Mouse (Mus musculus): ENCODE measurements around the gene Cobl.
A peak's percentile ranks its signal among the peaks of the same experiment; 100 is the strongest.

Gene Cobl

DNA sequence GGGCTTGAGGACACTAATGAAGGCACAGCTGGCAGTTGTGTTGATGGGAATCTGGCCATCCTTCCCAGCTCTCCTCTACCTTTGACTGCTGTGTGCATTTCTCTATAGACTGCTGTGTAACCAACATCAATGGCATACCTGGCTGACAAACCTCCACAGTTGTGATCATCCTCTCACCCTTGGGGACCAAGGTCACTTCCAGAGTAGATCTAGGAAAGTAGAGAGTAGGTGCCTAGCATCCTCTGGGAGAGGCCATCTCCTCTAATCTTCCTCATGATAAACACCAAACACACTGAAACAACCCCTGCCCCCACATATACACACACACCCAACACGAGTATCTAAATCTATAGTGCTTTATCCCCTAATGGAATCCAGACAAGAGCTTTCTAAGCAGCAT is 70.1 kb downstream of the Cobl start:
- no peak for DNase-seq (ENCODE audit: inconsistent age in 2 of 2, low spot score in 1 of 2)

DNA sequence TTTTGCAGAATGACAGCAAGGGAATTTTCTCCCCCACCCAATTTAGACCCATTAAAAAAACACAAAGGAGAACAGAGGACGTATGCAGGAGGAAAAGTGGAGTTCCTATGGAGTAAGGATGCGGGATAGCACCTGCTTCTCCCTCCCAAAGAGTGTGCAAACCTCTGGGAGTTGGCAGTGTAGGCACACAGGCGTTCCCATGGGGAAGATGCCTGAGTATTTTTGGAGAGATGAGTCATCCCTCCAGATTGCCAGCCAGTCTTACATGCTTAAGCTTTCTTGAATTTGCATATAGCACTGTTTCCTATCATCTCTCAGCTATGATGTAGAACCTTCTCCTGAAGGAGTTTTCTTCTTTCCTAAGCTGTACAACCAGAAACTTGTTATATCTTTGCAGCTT is 70.6 kb downstream of the Cobl start:
- DNase-seq (ENCODE audit: inconsistent age in 2 of 2, low spot score in 1 of 2) = peak in 1 of 2 experiments; percentile 31

DNA sequence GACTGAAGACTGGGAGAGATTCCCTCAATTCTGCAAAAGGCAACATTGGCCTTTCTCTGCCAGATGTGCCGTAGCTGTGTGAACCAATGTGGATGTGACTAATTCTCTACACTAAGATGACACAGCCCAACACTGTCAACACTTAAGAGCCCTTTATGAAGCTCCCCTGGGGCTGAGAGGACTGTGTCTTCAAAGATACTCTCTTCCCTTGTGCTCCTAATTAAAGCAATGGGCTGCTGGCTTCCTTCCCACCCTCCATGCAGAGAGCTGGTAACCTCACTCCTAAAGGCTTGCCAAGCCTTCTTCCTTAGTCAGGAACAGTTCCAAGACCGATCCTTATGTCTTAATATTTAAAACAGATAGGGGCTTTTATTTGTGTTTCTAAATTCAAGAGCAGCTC is 79.9 kb downstream of the Cobl start:
- DNase-seq (ENCODE audit: inconsistent age in 2 of 2, low spot score in 1 of 2) = no peak

DNA sequence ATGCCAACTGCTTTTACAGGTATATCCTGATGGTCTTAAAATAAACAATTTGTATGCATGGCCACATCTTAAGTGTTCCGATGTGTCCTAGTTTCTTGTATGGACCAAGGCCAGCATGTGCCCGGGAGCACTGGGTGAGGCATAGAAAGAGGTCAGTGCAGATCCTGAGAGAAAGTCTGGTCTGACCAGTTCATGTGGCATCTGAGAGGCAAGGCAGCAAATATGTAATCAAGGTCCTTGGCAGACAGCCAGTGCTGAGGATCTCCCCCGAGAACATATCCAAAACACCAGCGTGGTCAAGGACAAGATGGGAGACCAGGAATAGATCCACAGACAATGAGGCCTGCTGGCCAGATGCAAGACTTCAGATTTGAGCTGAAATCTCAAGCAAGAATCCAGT is 81.8 kb downstream of the Cobl start:
- peak in 1 of 2 experiments; percentile 20 for DNase-seq (ENCODE audit: inconsistent age in 2 of 2, low spot score in 1 of 2)

DNA sequence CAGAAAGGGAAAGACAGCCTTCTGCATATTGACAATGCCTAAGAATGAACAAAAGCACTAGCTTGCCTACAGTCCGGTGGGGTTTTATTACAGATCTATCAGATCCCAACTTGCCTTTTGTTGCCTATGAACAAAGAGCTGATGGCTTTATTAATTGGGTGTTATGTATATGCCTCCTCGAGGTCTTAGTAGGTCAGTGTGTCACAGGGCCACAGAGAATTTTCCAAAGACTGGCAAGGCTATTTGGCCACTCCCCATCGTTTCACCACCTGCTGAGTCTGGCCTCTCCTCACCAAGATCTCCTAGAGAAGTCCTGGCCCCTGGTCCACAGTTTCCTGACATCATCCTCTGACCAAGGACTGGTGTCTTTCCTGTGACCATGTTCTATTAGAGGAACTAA is 83.7 kb downstream of the Cobl start:
- DNase-seq (ENCODE audit: inconsistent age in 2 of 2, low spot score in 1 of 2) = no peak

DNA sequence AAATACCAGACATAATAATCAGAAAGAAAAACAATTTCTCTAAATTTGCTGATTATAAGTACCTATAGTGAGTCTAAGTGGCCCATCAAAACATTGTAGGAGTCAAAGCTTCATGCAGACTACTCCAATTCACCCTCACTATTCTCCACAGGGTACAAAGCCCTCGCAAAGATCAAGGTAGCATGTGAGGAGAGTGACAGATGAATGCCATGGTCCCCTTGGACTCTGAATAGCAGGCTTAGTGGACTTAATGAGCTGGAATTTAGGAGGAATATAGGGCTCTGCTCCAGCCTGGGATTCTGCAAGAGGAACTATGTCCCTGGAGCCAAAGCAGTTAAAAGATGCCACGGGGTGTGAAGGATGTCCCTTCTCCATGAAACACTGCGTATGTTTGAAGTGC is 88.1 kb downstream of the Cobl start:
- DNase-seq (ENCODE audit: inconsistent age in 2 of 2, low spot score in 1 of 2) = no peak

DNA sequence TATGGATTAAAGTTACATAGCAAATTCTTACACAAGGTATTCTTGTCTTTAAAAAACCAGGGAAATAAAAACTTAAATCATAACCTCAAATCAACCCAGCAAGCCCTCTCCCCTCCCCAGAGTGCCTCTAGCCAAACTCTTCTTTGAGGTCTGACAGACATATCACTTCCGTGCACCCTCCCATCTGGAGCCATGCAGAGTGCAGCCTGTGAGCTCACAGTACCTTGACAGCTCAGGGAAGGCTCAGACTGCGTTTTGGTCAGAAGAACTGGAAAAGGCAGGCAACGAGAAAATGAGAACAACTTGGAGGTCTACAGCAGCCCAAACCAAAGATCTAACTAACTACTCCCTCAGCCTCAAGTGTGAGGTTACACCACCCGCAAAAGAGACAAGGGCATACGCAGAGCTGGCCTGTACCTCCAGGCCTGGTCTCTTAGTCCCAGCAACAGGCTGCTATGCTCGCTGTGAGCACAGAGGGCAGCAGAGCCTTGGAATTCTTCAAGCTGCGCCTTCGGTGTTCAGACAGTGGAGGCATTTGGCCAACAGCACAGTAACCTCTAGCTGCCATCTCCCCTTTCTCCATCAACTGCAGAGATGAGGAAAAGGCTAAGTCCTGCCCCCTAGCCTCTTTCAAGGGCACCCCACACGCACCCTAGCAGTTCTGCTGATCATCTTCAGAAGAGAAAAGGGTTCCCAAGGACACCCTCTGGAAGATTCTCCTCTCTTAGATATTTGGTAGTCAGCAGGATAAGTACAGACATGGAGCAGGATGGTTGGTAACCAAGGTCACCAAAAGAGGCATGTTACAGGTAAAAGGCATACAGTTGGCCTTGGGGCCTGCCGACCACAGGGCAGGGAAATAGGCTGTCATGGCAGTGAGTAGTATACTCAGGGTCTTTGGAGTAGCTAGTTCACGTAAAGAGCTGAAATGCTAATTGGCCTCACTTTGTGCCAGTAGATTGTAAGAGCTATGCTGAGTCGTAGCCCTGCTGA is 91.4 kb downstream of the Cobl start:
- DNase-seq (ENCODE audit: inconsistent age in 2 of 2, low spot score in 1 of 2) = peak; percentile 66 to 91

DNA sequence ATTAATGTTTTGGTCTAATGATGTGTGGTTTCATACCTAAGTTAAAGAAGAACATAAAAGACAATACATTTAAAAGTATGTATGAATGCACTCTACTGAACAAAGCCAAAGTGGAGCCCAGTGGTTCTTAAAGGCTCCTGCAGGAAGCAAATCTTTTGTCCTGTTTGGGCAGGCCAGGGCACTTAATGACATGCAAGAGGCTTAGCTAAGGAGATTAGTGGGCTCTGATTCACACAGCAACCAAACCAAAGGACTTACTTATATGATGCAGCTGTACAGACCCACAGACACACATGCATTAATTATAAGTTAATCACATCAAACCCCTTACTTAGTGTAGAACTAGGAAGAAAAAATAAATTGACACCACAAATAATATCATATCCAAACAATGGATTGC is 93.8 kb downstream of the Cobl start:
- no peak for DNase-seq (ENCODE audit: inconsistent age in 2 of 2, low spot score in 1 of 2)

DNA sequence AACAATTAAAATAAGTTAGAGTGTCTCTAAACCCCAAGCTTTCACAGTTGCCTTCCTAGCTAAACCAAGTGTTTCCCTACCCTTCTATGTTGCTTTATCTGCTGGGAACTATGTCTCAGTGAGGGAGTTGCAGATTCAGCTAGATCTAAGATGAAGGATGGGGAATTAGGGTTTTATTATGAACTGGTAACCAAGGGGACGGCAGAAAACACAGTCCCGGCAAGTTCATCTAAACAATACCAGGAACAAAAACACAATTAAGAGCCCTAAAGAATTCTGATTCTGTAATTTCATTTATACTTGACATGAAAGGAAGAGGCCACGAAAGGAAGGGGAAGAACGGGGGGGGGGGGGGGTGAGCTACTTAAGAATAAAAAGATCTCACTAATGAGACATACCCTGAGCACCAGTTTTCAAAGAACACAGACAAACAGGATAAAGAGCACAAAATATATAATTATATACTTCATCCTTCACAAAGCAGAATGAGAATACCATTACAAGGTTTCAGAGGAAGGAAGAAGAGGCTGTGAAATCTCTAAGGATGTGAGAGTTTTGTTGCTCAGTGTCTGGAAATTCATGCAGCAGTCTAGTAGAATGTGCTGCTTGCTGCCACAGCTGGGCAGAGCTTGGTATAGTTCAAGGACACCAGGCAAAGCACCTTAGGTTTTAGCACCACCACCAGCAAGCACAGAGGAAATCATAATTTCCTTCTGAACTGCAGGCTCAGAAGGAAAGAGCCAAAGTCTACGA is 97.2 kb downstream of the Cobl start:
- no peak for DNase-seq (ENCODE audit: inconsistent age in 2 of 2, low spot score in 1 of 2)

DNA sequence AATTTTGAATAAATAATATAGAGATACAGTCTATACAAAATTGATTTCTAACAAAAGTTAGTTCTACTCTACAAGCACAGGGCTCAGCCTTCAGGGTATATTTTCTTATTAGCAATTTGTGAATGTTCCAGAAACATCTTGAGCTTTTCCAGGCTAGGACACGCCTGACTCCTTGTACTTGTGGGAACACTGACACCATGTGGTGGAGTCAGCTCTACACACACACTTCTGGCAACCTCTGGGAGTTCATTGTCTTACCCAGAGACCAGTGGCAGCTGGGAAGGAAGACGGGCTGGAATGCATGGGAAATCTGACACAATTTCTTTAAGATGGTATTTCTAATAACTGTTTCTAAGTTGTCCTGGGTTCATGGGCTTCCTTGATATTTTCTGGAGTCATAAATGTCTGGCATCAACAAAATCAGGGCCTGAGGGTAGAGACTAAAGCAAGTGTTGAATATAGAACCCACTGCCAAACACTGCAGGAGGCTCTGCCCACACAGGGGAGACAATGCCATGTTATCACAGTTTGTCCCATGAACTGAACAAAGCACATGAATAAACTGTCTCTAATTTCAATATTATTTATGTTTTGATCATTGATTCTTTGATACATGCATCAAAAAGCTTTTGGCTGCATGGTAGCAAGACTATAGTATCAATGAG is 105.3 kb downstream of the Cobl start:
- peak; percentile 43 to 79 for DNase-seq (ENCODE audit: inconsistent age in 2 of 2, low spot score in 1 of 2)

DNA sequence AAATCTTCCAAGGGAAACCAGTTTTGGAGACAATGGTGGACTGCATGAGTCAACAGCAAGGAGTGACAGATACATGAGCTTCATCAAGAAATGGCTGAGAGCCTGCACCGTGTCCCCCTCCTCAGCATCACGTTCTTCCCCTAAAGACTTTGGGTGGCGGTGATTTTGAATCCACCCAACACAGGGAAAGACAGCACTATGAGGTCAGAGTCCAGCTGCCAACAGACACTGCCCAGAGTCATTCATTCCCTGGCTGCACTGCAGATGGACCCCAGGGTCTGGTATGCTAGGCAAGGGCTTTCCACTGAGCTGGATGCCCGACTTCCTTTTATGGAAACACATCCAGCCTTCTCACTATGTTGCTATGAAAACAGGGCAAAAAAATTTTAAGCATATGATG is 106.2 kb downstream of the Cobl start:
- no peak for DNase-seq (ENCODE audit: inconsistent age in 2 of 2, low spot score in 1 of 2)

DNA sequence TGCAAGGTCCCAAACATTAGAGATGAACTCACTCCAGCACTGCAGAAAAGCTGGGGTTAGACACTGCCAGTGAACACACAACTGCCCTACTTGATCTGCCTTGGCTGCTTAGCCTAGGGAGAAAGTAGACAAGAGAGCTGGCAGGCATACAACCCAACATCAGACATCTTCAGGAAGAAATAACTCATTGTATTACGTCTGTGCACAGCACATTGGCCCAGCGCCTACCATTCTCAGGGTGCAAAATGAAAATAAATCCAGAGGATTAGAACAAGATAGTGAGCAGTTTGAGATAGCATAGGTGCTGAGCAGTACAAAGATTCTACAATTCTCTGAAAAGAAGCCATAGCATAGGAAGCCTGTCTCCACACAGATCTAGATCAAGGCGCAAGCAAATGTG is 109.1 kb downstream of the Cobl start:
- DNase-seq (ENCODE audit: inconsistent age in 2 of 2, low spot score in 1 of 2) = peak; percentile 52 to 80

DNA sequence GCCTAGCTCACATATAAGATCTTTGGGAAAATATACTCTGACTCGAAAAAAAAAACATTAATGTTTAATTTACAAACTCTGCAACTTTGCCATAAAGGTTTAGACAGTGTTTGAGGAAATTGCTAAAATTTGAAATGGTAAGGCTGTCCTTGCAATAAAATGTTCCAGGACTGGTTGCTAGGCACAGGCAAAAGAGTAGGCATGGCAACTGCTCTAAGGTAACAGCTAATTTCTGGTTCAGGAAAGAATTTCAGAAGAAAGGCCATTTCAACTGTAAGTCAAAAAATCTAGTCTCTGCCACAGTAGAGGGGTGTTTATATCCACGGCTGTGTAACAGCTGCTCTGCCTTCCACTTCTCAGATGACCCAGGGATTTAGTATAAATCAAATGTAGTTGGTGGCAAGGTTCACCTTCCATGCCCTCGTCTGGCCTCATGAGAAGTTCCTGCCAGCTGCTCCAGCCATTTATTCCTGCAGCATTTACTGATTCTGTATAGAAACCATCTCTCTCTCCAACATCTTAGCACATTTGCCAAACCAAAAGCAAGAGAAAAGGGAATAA is 113.7 kb downstream of the Cobl start:
- DNase-seq (ENCODE audit: inconsistent age in 2 of 2, low spot score in 1 of 2) = no peak

DNA sequence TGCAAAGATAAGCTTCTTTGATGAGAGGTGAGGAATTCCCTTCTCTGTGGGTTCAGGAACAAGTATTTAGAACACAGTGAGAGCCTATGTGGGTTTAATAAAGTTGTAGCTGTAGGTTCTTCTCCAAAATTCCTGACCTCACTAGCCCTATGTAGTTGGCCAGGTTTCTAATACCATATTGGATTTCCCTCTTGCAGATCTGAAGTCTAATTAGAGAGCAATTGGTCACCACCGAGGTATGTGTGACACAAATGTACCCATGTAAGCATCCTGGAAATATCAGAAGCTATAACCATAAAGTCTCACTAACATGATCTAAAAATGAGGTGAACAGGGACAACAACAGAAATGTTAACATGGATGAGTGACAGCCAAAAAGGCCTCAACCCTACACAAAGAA is 114.7 kb downstream of the Cobl start:
- no peak for DNase-seq (ENCODE audit: inconsistent age in 2 of 2, low spot score in 1 of 2)

DNA sequence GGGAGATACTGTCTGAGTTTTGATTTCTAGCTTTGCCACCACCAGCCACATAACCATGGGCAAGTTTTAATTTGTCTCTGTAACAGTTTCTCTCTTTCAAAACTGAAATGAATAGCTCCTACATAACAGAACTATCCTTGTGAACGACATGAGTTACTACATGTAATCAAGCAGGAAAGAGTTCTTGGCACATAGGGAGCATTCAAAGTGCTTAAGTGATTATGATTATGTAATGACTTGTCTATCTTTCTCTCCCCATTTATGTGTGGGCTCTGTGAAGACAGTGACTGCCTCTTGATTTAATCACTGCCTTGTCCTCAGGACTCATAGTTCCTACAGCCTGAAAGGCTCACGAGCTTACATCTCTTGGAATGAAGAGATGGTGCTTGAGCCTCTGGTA is 118.3 kb downstream of the Cobl start:
- DNase-seq (ENCODE audit: inconsistent age in 2 of 2, low spot score in 1 of 2) = no peak

DNA sequence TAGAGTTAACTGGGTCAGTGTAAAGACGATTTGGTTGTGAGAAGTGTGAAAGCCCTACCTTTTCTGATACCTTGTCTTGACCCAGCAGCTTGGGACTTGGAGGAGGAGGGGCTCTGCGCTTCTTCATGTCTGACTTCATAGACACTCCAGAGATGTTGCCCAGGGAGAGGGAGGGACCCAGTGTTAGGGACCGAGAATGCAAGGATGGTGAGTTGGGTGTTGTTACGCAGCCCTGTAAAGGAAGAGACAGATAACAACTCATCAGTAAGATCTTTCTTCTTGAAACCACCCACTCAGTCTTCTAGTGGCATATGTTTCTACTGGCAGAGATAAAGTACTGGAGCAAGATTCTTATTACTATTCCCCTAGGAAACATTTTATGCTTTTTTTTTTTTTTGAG is 121.1 kb downstream of the Cobl start:
- no peak for DNase-seq (ENCODE audit: inconsistent age in 2 of 2, low spot score in 1 of 2)

DNA sequence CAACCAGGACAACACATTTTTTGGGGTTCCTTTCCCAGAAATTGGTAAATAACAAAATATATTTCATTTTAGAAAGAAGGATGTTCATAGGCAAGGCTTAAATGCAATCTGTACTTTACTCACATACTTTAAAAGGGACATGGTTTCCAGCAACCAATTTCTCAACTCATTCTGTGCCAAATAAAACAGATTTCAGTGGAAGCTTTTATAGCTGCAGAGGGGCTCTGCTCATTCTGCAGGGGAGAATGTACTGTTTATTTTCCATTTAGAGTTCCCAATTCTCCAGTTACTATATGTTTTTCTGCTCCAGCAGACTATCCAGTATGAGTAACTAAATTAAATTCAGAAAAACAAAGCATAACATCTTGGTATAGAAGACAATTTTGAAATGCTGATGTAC is 124.1 kb downstream of the Cobl start:
- DNase-seq (ENCODE audit: inconsistent age in 2 of 2, low spot score in 1 of 2) = no peak

DNA sequence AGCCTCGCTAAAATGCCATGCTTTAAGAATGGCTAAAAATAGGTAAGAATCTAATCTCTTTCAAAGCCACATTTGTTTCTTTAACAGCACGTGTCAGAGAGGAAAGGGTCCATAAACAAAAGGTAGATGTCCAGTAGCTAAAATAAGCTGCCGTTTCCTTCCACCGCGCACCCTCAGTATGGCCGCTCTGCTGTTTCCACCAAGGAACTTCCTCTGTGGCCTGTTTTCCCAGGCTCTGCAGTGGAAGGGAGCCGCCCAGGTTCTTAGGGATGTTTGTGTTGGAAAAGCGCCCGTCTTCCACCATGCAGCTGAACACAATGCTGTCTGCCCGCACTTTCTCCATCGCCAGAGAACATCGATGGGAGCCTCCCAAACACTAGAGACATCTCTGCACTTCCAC is 128.6 kb downstream of the Cobl start:
- peak; percentile 64 to 76 for DNase-seq (ENCODE audit: inconsistent age in 2 of 2, low spot score in 1 of 2)

DNA sequence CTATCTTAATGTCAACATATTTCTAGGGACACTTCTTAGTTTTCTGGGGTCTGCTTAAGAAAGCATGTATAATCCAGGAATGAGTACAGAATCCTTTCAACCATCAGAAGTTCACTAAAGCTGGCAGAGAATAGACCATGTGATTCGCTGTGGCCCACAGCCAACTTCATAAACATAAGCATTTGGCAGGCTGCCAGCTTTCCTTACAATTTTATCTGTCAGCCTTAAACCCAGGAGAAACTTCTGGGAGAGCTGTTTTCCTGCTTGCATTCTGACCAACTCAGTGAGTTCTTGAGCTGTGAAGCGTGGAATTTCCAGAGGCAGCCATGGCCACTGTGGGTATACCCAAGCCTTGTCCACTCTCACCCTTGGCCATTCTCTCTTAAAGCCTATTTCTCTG is 132.8 kb downstream of the Cobl start:
- no peak for DNase-seq (ENCODE audit: inconsistent age in 2 of 2, low spot score in 1 of 2)

DNA sequence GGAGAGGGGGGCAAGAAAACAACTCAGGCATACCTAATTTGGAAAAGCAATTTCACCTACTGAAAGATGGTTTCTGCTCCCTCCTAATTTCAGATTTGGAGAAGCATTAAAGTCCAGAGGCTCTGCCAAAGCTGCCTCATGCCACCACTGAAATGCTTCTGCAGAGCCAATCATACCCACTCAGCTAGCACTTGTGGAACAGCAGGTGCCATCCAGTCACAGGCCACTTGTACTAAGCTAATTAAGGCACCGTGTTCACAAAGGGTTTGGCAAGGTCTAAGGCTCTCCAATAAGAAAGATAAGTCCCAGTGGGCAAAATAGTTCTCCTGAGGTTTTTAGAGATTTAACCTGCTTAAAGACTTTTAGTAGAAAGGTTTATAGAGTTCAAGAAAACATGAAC is 143.3 kb downstream of the Cobl start:
- no peak for DNase-seq (ENCODE audit: inconsistent age in 2 of 2, low spot score in 1 of 2)

DNA sequence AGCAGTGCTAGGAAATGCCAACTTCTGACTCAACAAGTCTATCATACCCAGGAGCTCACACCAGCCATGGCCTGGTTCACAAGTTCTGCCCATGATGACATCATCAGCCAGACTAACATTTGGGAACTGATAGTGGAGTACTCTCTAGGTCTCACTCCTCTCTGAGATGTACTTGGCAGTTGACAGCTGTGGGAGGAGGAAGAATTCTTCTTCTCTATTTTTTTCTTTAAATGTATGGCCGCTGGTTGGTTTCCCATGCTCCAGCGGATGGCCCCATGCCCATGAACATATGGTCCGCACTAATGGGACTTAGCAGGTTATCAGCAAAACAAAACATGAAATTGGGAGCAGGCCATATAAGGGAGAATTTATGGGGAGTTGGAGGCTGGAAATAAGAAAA is 145.4 kb downstream of the Cobl start:
- DNase-seq (ENCODE audit: inconsistent age in 2 of 2, low spot score in 1 of 2) = no peak

Data from adrenal gland, adult (tissue).